Mouse (Mus musculus) midbrain, embryonic 15.5 days (tissue): Measurements from ENCODE around the gene Ston1. TPM values are rescaled to one million over a fixed set of nuclear protein-coding genes. Genes with fewer than 3 reads are reported as not detected.

Experiments used
- ATAC-seq: fragments of 200-750 bp; cut with Nextera tagmentation; replicated peaks from 2 replicates; pipeline ENCODE4 v1.8.0; 2017; ENCODE audit warnings: moderate TSS enrichment
- H3K27ac ChIP-seq: fragments of 300-500 bp; sonication (generic); 2 replicates; pipeline ENCODE4 v1.5.1; 2015; ENCODE audit warnings: mild to moderate bottlenecking, inconsistent platforms
- H3K27me3 ChIP-seq: fragments of 300-500 bp; sonication (generic); replicated peaks from 2 replicates; pipeline ENCODE4 v1.6.1; 2015; ENCODE audit warnings: inconsistent platforms
- H3K36me3 ChIP-seq: fragments of 300-500 bp; sonication (generic); replicated peaks from 2 replicates; pipeline ENCODE4 v1.6.1; 2015; ENCODE audit warnings: inconsistent platforms
- H3K4me1 ChIP-seq: fragments of 300-500 bp; sonication (generic); 2 replicates; pipeline ENCODE4 v1.6.1; 2015; ENCODE audit warnings: inconsistent platforms
- H3K4me2 ChIP-seq: fragments of 300-500 bp; sonication (generic); 2 replicates; pipeline ENCODE4 v1.6.1; 2015; ENCODE audit warnings: inconsistent platforms, mild to moderate bottlenecking, moderate library complexity
- H3K4me3 ChIP-seq: fragments of 300-500 bp; sonication (generic); 2 replicates; pipeline ENCODE4 v1.5.1; 2015; ENCODE audit warnings: mild to moderate bottlenecking, inconsistent platforms
- H3K9ac ChIP-seq: fragments of 300-500 bp; sonication (generic); 2 replicates; pipeline ENCODE4 v1.6.1; 2015; ENCODE audit warnings: mild to moderate bottlenecking, inconsistent platforms
- H3K9me3 ChIP-seq: fragments of 300-500 bp; sonication (generic); 2 replicates; pipeline ENCODE4 v1.6.1; 2016; ENCODE audit warnings: inconsistent platforms
- WGBS: fragments of 180-500 bp; shearing (Covaris S2); methylation state at CpG from one replicate; pipeline ENCODE4 v1.1.7; 2015; ENCODE audit warnings: mixed read lengths; 5-methylcytosine and 5-hydroxymethylcytosine counted together
- polyA plus RNA-seq: library from polyadenylated mRNA; unstranded; fragments of >200 nt; fragmentation: Nextera tagmentation; extraction: Ambion mirVana; gene quantifications from 2 replicates; pipeline ENCODE4 v1.2.1, GENCODE M21; 2015

The Ston1 gene
- polyA plus RNA-seq, 1 experiment from 2014 or later: 2.1 TPM

- no peak for ATAC-seq
- Histone ChIP-seq H3K27me3 (no peaks in the 10 kb centered on the region), H3K9ac (no peak overlapping the region), H3K4me2 (no peak overlapping the region), H3K36me3 (no peaks in the 10 kb centered on the region), H3K9me3 (no peaks in the 10 kb centered on the region), H3K27ac (no peak overlapping the region), H3K4me3 (no peak overlapping the region), H3K4me1 (no peaks in the 10 kb centered on the region)
- WGBS: 95% methylated on average over 1 of the region's 1 CpGs
Measured at GRCm38 (mm10) chr17:88614733-88615132, 17.2 kb downstream of the Ston1 start.

- H3K27me3 ChIP-seq: no peaks in the 10 kb centered on the region
- 100% methylated on average over 1 of the region's 1 CpGs for WGBS
- no peaks in the 10 kb centered on the region for H3K4me1 ChIP-seq
- no peaks in the 10 kb centered on the region for H3K36me3 ChIP-seq
- no peak overlapping the region for H3K4me2 ChIP-seq
- no peak overlapping the region for H3K9ac ChIP-seq
- no peak for ATAC-seq
- no peak overlapping the region for H3K27ac ChIP-seq
- H3K4me3 ChIP-seq: no peak overlapping the region
- no peaks in the 10 kb centered on the region for H3K9me3 ChIP-seq
Measured at GRCm38 (mm10) chr17:88615492-88616155, 18.1 kb downstream of the Ston1 start.

DNA sequence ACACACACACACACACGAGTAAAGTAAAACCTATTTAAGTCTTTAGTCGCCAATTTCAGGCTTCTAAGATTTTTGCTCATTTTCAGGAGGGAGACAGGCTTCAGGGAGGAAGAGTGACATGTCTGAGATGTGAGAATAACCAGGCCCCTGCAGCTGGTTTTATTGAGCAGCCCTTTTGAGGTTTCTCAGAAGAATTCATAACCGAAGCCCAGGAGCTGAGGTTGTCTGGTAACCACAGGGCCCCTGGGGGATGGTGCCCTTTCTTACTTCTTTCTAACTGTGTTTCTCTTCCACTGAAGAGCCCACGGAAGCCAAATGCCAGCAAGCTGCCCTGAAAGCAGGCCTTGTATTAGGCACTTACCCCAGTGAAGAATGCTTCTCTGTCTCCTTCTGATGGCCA, 23.5 kb downstream of the Ston1 start:
- Histone ChIP-seq H3K9me3 (no peaks in the 10 kb centered on the region), H3K36me3 (no peaks in the 10 kb centered on the region), H3K9ac (no peak overlapping the region), H3K4me1 (no peaks in the 10 kb centered on the region), H3K4me3 (no peak overlapping the region), H3K27ac (no peak overlapping the region), H3K4me2 (no peak overlapping the region), H3K27me3 (no peaks in the 10 kb centered on the region)
- no peak for ATAC-seq
- 88% methylated on average over 4 of the region's 4 CpGs for WGBS

- 82% methylated on average over 3 of the region's 3 CpGs for WGBS
- no peaks in the 10 kb centered on the region for H3K27me3 ChIP-seq
- H3K36me3 ChIP-seq: no peaks in the 10 kb centered on the region
- no peak overlapping the region for H3K4me2 ChIP-seq
- H3K9me3 ChIP-seq: no peaks in the 10 kb centered on the region
- no peak overlapping the region for H3K4me3 ChIP-seq
- no peak overlapping the region for H3K27ac ChIP-seq
- H3K4me1 ChIP-seq: no peaks in the 10 kb centered on the region
- no peak for ATAC-seq
- no peak overlapping the region for H3K9ac ChIP-seq
Measured at GRCm38 (mm10) chr17:88621374-88621773, 23.9 kb downstream of the Ston1 start.

GRCm38 (mm10) chr17:88622711-88623110, 25.2 kb downstream of the Ston1 start:
- H3K4me1 ChIP-seq: no peaks in the 10 kb centered on the region
- no peak for ATAC-seq
- no peak overlapping the region for H3K4me3 ChIP-seq
- no peak overlapping the region for H3K27ac ChIP-seq
- no peak overlapping the region for H3K4me2 ChIP-seq
- no peaks in the 10 kb centered on the region for H3K9me3 ChIP-seq
- WGBS: 83% methylated on average over 1 of the region's 1 CpGs
- no peaks in the 10 kb centered on the region for H3K27me3 ChIP-seq
- no peaks in the 10 kb centered on the region for H3K36me3 ChIP-seq
- no peak overlapping the region for H3K9ac ChIP-seq

DNA sequence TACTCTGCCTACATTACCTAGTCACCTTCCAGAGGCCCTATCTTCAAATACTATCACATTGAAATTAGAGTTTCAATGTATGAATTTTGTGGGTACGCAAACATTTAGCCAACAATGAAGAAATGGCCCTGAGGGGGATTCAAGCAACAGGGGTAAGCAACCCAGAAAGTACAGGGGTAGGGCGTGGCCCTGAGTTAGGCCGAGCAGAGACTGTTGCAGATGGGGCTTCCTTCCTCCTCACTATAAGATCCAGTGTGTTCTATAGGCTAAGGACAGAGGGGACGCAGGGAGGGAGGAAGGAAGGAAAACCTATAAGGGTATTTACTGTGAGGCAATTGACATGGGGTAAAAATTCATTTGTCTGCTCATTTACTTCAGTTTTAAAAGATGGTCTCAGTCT, 26.9 kb downstream of the Ston1 start:
- no peak for ATAC-seq
- no peaks in the 10 kb centered on the region for H3K27me3 ChIP-seq
- H3K4me1 ChIP-seq: no peaks in the 10 kb centered on the region
- no peak overlapping the region for H3K27ac ChIP-seq
- H3K9ac ChIP-seq: no peak overlapping the region
- H3K4me3 ChIP-seq: no peak overlapping the region
- WGBS: 94% methylated on average over 4 of the region's 4 CpGs
- H3K4me2 ChIP-seq: no peak overlapping the region
- H3K36me3 ChIP-seq: no peaks in the 10 kb centered on the region
- no peaks in the 10 kb centered on the region for H3K9me3 ChIP-seq

DNA sequence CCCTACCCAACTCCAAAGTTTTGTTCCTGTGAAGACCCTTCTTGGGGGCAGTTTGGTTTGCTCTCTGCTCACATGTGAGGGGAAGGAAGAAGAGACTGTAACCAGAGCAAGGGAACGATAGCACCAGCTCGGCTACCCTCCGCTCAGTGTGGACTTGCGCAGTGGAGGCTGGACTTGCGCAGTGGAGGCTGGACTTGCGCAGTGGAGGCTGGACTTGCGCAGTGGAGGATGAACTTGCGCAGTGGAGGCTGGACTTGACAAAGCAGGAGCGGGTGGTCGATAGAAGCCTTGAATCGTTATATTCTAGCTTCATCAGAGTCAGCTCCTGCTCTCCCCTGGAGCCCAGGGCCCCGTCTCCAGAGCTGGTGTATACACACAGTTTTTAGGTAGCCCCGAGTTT, 27.9 kb downstream of the Ston1 start:
- no peaks in the 10 kb centered on the region for H3K9me3 ChIP-seq
- no peak for ATAC-seq
- no peak overlapping the region for H3K27ac ChIP-seq
- WGBS: 95% methylated on average over 13 of the region's 13 CpGs
- no peak overlapping the region for H3K4me2 ChIP-seq
- no peaks in the 10 kb centered on the region for H3K36me3 ChIP-seq
- peaks cover 2% of the 10 kb centered on the region; the same call in 1 of the 2 replicates for H3K4me1 ChIP-seq
- H3K27me3 ChIP-seq: no peaks in the 10 kb centered on the region
- H3K4me3 ChIP-seq: no peak overlapping the region
- H3K9ac ChIP-seq: no peak overlapping the region

GRCm38 (mm10) chr17:88625931-88626330, 28.4 kb downstream of the Ston1 start:
- H3K4me3 ChIP-seq: no peak overlapping the region
- no peaks in the 10 kb centered on the region for H3K9me3 ChIP-seq
- no peak overlapping the region for H3K4me2 ChIP-seq
- peaks cover 2% of the 10 kb centered on the region; the same call in 1 of the 2 replicates for H3K4me1 ChIP-seq
- H3K27ac ChIP-seq: 0 out of 2 replicates have a peak overlapping the region, but pooled peaks have one; percentile 34
- 77% methylated on average over 7 of the region's 7 CpGs for WGBS
- H3K36me3 ChIP-seq: no peaks in the 10 kb centered on the region
- H3K9ac ChIP-seq: no peak overlapping the region
- H3K27me3 ChIP-seq: no peaks in the 10 kb centered on the region
- no peak for ATAC-seq

- H3K9ac ChIP-seq: no peak overlapping the region
- H3K4me2 ChIP-seq: no peak overlapping the region
- 49% methylated on average over 7 of the region's 7 CpGs for WGBS
- H3K27me3 ChIP-seq: no peaks in the 10 kb centered on the region
- H3K4me1 ChIP-seq: peaks cover 2% of the 10 kb centered on the region; the same call in 1 of the 2 replicates
- H3K9me3 ChIP-seq: no peaks in the 10 kb centered on the region
- 0 out of 2 replicates have a peak overlapping the region, but pooled peaks have one; percentile 34 for H3K27ac ChIP-seq
- no peak for ATAC-seq
- H3K4me3 ChIP-seq: no peak overlapping the region
- H3K36me3 ChIP-seq: no peaks in the 10 kb centered on the region
Measured at GRCm38 (mm10) chr17:88626347-88626811, 28.9 kb downstream of the Ston1 start.

DNA sequence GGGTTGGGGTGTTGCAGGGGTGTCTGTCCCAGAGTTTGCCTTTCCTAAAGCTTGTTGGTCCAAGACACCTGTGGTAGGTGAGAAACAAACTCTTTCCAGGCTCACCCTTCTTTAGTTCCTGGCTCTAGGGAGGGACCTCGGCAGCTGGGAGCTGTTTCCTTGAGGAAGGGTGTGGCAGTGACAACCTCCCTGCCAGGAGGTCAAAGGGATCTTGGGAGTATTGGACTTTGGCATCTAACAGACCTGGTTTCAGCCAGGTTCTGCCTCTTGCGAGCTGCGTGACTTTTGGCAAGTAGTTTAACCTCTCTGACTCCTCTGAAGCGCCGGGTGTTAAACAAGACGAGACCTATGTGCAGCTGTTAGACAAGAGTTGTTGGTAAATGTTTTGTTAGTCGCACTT, 29.7 kb downstream of the Ston1 start:
- H3K9ac ChIP-seq: no peak overlapping the region
- H3K27ac ChIP-seq: no peak overlapping the region
- 81% methylated on average over 7 of the region's 7 CpGs for WGBS
- no peak overlapping the region for H3K4me3 ChIP-seq
- no peak overlapping the region for H3K4me2 ChIP-seq
- H3K27me3 ChIP-seq: no peaks in the 10 kb centered on the region
- no peaks in the 10 kb centered on the region for H3K36me3 ChIP-seq
- H3K4me1 ChIP-seq: peaks cover 2% of the 10 kb centered on the region; the same call in 1 of the 2 replicates
- no peaks in the 10 kb centered on the region for H3K9me3 ChIP-seq
- no peak for ATAC-seq

DNA sequence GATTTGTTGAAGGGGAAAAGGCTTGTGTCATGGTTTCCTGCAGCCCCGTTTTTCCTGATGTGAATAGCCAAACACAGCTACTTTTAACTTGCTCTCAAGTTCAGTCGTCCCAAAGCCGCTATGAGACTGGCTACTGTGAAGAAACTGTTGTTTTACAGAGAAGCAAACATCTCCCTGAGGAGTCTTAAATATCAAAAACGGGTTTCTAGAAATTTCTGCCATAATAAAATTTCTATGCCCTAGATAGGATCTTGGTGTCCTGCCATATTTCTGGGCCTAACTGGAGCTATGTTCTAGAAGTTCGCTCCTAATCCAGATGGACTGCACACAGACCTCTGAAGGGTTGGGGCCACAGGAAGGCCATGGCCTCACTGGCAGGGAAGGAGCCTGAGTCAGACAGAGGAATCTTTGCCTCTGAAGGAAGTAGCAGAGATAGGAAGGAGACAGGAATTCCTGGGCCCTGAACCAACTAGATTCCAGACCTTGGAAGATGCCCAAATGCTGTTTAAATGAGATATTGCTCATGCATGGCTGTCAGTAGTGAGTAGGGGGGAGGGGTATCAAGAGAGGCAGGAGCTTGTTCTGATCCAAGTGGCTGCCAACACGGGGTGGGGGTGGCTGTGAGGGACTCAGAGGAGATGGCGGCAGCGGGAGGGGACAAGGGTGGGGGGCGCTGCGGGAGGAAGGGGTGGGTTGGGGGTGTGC, 31.3 kb downstream of the Ston1 start:
- H3K27me3 ChIP-seq: no peaks in the 10 kb centered on the region
- H3K4me3 ChIP-seq: no peak overlapping the region
- ATAC-seq: peak; percentile 60
- no peaks in the 10 kb centered on the region for H3K36me3 ChIP-seq
- H3K9ac ChIP-seq: no peak overlapping the region
- peak overlapping the region; percentile 63 for H3K27ac ChIP-seq
- no peaks in the 10 kb centered on the region for H3K9me3 ChIP-seq
- 46% methylated on average over 10 of the region's 10 CpGs for WGBS
- no peak overlapping the region for H3K4me2 ChIP-seq
- peaks cover 2% of the 10 kb centered on the region; the same call in 1 of the 2 replicates for H3K4me1 ChIP-seq

DNA sequence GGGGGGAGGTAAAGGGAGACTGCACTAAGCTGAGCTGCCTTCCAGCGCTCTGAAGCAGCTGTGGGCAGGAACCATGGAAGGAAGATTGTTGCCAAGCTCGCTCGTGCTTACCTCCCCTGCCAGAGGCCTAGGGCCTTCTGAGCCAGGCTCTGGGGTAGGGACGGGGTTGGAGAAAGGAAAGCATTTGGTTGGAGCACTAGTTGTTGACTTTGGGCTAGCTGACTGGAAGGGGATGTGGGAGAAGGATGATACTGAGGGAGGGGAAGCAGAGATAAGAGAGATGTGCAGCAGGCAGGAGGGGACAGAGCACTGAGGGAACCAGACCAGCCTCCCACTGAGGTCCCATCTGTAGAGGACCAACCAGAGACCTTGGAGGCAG, 31.9 kb downstream of the Ston1 start:
- Histone ChIP-seq H3K9ac (no peak overlapping the region), H3K4me2 (no peak overlapping the region), H3K9me3 (no peaks in the 10 kb centered on the region)

More for the DNA sequence above, 31.9 kb downstream of the Ston1 start:
- WGBS: 15% methylated on average over 4 of the region's 4 CpGs
- peak; percentile 70 for ATAC-seq
- H3K36me3 ChIP-seq: no peaks in the 10 kb centered on the region
- H3K4me3 ChIP-seq: no peak overlapping the region
- peak overlapping the region; percentile 63 for H3K27ac ChIP-seq
- no peaks in the 10 kb centered on the region for H3K27me3 ChIP-seq
- peaks cover 2% of the 10 kb centered on the region; the same call in 1 of the 2 replicates for H3K4me1 ChIP-seq
